Mouse (Mus musculus): ENCODE measurements around the gene Kcnn1.
"Not testable (repeated sequence)": the region's sequence is repeated elsewhere in the genome, so short reads cannot be mapped to it uniquely, and the experiment has no call there.

Kcnn1 gene

DNA sequence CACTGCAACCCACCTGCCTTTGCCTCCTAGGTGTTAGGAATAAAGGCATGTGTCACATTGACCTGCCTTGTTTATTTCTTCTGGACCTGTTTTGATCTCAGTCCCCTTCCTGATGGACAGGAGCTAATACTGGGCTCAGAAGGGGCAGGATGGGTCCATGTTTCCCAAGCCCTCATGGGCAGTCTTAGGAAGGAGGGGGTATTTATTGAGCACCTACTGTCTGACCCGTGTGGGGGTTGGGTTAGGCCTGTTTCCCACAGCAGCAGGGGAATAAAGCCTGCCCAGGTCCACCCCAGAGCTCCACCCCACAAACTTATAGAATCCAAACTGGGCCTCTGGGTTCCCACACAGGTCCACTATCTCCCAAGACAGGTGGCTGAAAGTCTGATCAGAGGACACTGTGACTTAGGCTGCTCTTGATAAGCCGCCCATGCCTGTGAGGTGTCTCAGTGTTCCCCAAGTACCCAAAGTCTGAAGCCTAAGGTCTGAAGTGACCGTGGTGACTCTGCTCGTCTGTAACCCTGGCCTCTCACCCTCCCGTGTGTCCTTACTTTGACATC lies 19.8 kb downstream of the Kcnn1 start:
- no peak for DNase-seq (ENCODE audit: extremely low read depth, insufficient read length, low spot score)

DNA sequence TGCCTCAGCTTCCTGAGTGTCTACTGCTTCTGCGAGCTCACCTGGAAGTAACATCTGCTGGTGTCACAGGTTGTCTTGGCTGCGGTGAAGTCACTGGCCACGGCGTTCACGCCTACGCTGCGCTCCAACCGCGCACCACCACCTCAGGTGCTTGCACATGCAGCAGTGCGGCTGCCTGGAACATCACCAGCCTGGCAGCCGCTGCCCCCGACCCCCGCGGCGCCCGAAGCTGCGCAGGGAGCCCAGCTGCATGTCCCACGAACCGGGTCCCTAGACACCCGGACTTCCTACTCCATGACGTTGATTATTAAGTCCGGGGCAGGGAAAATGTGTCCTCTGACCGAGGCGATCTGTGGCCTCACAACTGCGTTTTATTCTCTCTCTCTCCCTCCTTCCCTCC lies 20.6 kb downstream of the Kcnn1 start:
- no peak for DNase-seq (ENCODE audit: extremely low read depth, insufficient read length, low spot score)

DNA sequence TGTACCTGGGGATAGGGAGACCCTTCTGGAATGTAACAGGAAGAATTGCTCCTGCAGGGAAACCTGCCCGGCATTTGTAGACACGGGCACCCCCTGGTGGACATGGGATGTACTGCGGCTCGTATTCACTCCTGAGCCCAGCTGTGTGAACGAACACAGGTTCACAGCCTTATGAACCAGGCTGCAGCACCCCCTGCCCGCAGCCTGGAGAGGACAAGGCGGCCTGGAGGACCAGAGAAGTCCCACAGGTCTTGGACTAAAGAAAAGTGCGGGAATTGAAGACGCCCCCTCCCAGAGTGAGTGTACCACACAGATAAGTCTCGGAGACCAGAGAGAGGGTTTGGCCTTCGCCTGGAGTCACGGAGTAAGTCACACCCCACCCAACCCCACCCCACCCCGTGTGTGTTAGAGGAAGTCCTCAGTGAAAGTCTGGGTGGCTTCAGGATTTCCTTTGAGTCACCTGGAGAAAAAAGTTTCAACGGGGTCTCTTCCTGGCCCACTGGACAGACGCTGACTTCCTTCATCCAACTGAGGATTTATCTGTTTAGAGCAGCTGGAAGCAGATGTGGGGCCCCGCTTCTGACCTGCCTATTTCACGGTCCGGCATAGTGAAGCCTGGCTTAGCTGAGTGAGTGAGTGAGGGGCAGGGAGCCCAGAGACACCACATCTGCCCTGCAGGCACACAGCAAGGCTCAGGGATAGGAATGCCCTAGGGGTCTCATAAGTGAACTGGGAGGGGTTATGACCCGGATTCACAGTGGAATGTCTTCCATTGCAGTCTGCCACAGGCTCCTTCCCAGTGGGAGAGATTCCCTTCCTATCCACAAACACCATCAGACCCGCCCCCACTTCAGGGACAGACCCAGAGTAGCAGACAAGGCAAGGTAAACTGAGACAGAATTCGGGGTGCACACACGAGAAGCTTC lies 21.6 kb downstream of the Kcnn1 start:
- peak; percentile 57 for DNase-seq (ENCODE audit: extremely low read depth, insufficient read length, low spot score)

GRCm38 (mm10) chr8:70840590-70840989 lies 22.5 kb downstream of the Kcnn1 start:
- no peak for DNase-seq (ENCODE audit: extremely low read depth, insufficient read length, low spot score)

GRCm38 (mm10) chr8:70839408-70840351 lies 23.4 kb downstream of the Kcnn1 start, which contains the start of gene Arrdc2:
TSS of gene Arrdc2 (minus strand) at chr8:70839720.
- peak; percentile 96 for DNase-seq (ENCODE audit: extremely low read depth, insufficient read length, low spot score)

DNA sequence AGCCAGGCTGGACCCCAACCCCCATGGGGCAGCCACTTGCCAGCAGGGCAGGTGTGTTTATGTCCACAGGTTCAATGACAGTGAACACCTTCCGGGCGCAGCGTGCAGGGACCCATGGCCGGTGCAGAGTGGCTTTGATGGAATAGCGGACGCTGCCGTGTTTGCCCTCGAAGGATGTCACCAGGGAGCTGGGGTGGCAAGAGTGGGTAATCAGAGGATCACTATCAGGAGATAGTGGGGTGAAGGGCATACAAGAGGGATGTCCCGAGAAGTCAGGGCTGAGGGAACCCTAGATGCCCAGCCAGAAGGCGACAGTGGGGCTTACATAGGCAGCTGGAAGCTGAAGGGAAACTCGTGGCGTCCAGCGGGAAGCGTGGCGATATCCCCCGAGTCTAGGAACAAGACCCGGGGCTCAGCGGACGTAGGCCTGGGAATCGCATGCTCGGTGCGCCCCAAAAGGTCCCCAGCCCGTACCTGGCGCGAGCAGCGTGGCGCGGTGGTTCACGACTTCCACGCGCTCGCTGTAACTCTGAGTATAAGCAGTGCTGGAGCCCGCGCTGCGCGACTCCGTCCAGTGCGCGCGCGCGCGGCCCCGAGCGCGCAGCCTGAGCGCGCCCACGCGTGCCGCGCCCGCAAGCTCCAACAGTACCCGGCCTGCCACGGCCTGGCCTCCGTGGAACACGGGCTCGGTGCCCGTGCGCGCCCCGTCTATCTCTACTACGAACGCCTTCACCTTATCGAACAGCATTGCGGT lies 24.2 kb downstream of the Kcnn1 start:
- peak; percentile 93 for DNase-seq (ENCODE audit: extremely low read depth, insufficient read length, low spot score)

- no peak for DNase-seq (ENCODE audit: extremely low read depth, insufficient read length, low spot score)
These were observed 26.4 kb downstream of the Kcnn1 start for GRCm38 (mm10) chr8:70836666-70837065.

DNA sequence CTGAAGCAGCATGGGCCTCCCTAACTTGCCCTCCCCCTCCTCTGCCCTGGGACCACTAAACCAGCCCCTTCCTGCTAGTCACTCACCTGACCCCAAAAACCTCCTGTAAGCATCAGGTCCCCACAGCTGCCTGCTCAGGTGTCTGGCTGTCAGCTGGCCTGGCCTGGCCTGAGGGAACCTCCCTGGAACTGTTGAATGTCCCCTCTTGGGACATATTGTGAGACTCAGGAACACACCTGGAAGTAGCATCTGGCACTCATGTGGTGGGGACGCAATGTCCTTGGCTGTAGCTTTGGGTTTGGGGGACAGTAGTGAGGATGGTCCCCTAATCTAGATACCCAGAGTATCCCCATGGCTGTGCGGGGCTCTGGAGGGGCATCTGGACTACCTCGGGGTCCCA lies 29.0 kb downstream of the Kcnn1 start:
- DNase-seq (ENCODE audit: extremely low read depth, insufficient read length, low spot score): no peak

DNA sequence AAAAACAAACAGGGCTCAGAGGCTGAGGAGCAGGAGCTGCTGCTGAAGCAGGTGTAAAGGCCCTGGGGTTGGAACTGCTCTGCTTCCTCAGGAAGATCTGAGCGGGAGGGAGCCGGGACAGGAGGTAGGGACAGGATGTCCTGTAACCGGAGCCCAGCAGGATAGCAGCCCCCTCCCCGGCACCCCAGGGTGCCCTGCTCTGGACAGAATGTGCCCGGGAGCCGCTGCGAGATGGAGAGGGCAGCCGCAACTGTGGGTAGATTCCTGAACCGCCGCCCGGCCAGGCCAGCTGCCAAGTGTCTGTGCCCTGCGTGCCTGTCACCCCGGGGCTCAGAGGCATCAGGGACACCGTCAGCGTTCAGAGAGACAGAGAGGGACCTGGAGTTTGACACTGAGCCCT lies 29.5 kb downstream of the Kcnn1 start:
- DNase-seq (ENCODE audit: extremely low read depth, insufficient read length, low spot score): peak; percentile 77

- DNase-seq (ENCODE audit: extremely low read depth, insufficient read length, low spot score): peak; percentile 73
These were observed 30.0 kb downstream of the Kcnn1 start for GRCm38 (mm10) chr8:70833018-70833482.

- DNase-seq (ENCODE audit: extremely low read depth, insufficient read length, low spot score): no peak
These were observed 30.7 kb downstream of the Kcnn1 start for GRCm38 (mm10) chr8:70832371-70832770.

DNA sequence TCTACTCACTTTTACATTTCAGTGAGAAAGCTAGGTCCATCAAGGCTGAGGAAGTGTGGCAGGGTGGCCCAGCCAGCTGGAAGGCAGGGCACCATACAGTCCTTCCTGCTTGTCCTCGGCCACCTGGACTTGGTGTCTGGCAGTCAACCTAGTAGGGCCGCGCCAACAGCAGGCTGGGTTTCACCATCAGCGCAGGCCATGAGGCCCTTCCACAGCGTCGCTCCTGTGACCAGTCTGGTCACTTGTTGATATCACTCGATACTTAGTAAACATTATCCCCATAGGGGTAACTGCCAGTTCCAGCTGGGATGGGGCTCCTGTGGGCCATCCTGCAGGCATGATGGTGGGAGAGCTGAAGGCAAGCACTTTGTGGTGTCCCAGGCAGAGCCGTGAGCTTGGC lies 31.5 kb downstream of the Kcnn1 start:
- DNase-seq (ENCODE audit: extremely low read depth, insufficient read length, low spot score): no peak

GRCm38 (mm10) chr8:70827796-70828195 lies 35.3 kb downstream of the Kcnn1 start:
- DNase-seq (ENCODE audit: extremely low read depth, insufficient read length, low spot score): no peak

DNA sequence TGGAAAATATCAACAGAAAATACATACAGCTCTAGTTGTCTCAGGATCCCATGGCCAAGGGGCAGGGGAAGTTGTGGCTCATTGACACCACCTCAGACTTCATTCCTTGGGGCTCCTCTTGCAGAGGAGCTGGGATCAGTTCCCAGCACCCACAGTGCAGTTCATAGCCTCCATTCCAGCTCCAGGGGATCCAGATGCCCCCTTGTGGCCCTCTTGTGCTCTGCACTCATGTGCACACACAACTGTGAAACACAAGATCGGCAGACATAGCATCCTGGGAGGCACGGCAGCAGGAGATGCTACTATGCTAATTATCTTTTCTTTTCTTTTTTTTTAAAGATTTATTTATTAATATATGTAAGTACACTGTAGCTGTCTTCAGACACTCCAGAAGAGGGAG lies 36.0 kb downstream of the Kcnn1 start:
- DNase-seq (ENCODE audit: extremely low read depth, insufficient read length, low spot score): no peak

DNA sequence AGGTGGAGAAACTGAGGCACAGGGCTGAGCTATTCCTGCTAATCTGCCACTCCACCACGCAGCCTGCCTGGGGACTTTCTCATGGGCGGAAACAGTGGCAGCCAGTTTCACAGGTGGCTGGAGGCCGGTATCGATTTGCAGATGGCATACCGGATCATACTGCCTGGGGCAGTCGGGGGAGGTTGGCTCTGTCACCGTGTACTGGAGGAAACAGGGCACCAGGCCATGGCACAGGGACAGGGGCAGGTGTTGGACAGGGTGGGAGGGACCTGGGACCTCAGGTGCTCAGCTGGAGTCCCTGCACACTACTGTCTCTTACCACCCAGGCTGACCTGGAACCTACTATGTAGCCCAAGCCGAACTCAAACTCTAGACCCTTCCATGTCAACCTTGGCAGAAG lies 37.2 kb downstream of the Kcnn1 start:
- no peak for DNase-seq (ENCODE audit: extremely low read depth, insufficient read length, low spot score)

GRCm38 (mm10) chr8:70823802-70824201 lies 39.3 kb downstream of the Kcnn1 start:
- DNase-seq (ENCODE audit: extremely low read depth, insufficient read length, low spot score): no peak

- DNase-seq (ENCODE audit: extremely low read depth, insufficient read length, low spot score): not testable (repeated sequence)
These were observed 40.5 kb downstream of the Kcnn1 start for GRCm38 (mm10) chr8:70822594-70822993.

- no peak for DNase-seq (ENCODE audit: extremely low read depth, insufficient read length, low spot score)
These were observed 41.1 kb downstream of the Kcnn1 start for GRCm38 (mm10) chr8:70821992-70822391.

DNA sequence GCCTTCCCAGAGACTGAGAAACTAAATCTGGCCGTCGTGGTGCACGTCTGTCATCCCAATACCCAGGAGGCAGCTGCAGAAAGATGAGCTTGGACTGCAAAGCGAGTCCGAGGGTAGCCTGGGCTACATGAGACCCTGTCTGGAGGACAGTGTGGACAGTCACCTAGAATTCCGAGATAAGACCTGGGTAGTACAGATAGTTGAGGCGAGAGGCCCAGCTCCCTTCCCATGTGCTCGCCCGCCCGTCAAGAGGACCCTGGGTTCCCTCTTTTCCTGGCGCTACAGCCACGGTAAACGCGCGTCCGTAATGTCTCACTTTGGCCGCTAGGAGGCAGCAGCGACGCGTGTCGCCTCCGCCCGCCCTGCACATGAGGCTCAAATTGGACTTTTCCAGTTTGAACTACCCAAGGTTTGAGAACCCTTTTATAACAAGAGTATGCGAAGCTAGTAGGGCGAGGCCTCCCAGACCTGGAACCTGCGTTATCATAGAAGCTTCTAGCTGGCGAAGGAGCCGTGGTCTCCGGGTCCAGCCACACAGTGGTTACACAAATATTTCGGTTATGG lies 41.6 kb downstream of the Kcnn1 start:
- DNase-seq (ENCODE audit: extremely low read depth, insufficient read length, low spot score): peak; percentile 64

All from 3134 (cell line).